Mouse (Mus musculus): Measurements from ENCODE around the gene Wapl.

Gene Wapl

DNA sequence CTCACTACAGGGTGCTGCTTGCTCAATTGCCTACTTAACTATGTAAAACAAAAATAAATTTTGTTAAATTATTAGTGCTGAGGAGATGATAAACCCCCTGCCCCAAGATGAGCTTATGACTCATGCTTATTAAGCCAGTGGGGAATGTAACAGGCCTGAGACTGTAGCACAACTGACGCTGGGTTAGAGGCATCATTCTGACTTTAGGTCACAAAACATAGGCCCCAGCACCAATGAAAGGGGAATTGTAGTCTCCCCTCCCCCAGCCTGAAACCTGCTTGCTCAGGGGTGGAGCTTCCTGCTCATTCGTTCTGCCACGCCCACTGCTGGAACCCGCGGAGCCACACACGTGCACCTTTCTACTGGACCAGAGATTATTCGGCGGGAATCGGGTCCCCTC, 97.9 kb downstream of the Wapl start:
- in situ Hi-C loops (cut with MseI, MboI), result loop anchor here in 1 of 2 experiments (5.0 kb wide), 1 partner anchor 159 kb away; no protein-coding TSS in a partner anchor

GRCm38 (mm10) chr14:34772132-34772531, 98.4 kb downstream of the Wapl start:
- in situ Hi-C loops (cut with MseI, MboI), result loop anchor here in 1 of 2 experiments (5.0 kb wide), 1 partner anchor 160 kb away; no protein-coding TSS in a partner anchor

- in situ Hi-C loops (cut with MseI, MboI), result loop anchor here in 1 of 2 experiments (5.0 kb wide), 1 partner anchor 161 kb away; no protein-coding TSS in a partner anchor
Observed at GRCm38 (mm10) chr14:34773681-34774080, 100.0 kb downstream of the Wapl start.

- in situ Hi-C loops (cut with MseI, MboI), result loop anchor here in 1 of 2 experiments (5.0 kb wide), 1 partner anchor 162 kb away; no protein-coding TSS in a partner anchor
Observed at GRCm38 (mm10) chr14:34774231-34774630, 100.5 kb downstream of the Wapl start.

- in situ Hi-C loops (cut with MseI, MboI), result no loop called here
Observed at GRCm38 (mm10) chr14:34776719-34777385, 103.1 kb downstream of the Wapl start.

DNA sequence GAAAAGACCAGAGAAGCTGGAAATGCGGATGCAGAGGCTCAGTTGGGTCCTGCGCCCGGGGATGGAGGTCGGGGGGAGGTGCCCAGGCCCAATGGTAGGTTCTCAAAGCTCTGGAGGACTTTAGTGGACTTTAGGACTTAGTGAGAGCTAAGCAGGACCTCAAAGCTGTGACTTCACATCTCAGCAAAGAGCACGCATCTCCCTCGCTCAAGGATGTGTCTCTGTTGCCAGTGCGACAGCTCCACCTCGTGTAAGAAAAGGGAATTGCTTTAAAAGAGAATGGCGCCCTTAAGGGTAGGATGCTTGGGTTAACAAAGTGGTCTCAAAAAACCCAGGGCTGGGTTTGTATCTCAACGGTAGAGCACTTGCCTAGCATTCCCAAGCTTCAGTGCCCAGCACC, 104.1 kb downstream of the Wapl start:
- in situ Hi-C loops (cut with MseI, MboI), result no loop called here

DNA sequence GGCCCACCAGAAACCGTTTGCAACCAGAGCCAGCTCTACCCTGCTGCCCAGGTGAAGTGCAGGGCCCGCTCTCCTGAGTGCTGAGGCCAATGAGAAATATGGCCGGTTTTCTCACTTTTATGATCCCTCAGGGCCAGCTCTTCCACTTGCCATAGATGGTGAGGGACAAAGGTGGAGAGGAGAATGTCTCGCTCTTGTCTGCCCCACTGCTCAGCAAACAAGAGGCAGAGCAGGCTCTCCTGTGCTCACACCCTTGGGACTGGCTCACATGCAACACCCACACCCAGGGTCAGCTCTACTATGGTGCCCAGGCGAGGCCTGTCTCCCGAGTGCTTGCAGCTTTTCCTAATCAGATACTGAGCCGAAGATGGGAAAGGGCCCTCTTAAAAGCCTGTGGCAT, 105.0 kb downstream of the Wapl start:
- in situ Hi-C loops (cut with MseI, MboI), result no loop called here

- in situ Hi-C loops (cut with MseI, MboI), result no loop called here
Observed at GRCm38 (mm10) chr14:34793406-34794037, 119.8 kb downstream of the Wapl start.
